Mouse (Mus musculus) monocyte, adult 2 months (primary cell): ENCODE measurements around the gene Hist1h2bf.

Experiments used
- DNase-seq, 2 experiments: peaks; one replicate each; pipeline ENCODE4 v3.0.0; 2022; ENCODE audit warnings: low spot score in 2 of 2, low read depth in 1 of 2

The Hist1h2bf gene

DNA sequence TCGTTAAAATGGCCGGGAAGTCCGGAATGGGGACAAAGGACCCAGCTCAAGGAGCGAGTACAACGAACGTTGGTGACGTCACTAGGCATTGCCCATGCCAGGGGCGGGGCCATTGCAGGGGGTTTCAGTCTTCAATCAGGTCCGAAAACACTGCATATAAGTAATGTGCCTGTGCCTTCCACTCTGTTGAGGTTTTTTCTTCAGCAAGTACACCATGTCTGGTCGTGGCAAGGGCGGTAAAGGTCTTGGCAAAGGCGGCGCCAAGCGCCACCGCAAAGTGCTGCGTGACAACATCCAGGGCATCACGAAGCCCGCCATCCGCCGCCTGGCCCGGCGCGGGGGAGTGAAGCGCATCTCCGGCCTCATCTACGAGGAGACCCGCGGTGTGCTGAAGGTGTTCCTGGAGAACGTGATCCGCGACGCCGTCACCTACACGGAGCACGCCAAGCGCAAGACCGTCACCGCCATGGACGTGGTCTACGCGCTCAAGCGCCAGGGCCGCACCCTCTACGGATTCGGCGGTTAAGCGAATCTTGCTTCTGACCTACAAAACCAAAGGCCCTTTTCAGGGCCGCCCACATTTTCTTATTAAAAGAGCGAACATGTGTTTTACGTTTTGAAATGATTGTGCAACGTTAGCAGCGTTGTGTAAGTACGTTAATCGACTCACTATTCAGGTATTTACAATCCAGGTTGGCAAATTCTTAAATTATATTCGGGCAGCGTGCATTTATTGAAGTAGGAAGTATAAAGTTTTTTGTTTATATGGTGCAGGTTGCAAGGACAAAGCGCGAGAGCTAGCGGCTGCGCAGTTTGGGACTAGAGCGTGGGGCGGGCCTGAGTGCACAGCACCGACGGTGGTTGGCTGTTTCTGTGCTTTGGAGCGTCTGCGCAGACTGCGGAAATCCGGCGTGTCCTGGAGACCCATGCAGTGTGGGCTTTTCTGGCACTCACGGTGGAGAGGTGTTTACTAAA is 42.8 kb downstream of the Hist1h2bf start, which contains the start of gene Hist1h4h:
TSS of gene Hist1h4h (plus strand) at position 150 of the 975 bp plus-strand sequence.
- DNase-seq = peak; percentile 92 to 94

DNA sequence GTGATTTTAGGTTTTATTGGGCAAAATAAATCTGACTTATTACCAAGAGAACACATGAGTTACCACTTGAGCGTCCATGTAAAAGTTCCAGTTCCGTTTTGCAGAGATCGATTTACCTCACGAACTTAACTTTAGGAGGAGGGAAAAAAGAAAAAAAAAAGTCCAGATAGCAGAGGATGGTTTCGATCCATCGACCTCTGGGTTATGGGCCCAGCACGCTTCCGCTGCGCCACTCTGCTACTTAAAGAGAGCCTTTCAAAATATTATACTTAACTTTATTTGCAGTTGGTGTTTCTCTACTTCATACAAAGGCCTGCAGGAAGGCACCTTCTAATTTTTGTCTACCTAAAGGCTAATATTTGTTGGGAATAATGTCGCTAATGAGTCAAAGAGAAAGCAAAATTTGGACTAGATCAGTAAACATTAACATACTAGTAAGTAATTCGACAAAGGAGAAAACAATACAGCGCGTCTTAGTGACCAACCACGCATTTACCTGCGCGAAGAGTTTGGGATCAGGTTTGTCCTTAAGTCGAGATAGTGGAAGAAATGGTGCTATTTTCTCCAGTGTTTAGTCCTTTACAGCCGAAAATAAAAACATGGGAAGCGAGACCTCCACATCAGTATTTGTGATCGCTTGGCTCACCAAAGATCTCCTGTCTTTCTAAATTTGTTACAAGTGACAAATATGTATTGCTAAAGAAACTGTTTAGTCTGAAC is 43.7 kb downstream of the Hist1h2bf start:
- DNase-seq = peak; percentile 59 to 68

DNA sequence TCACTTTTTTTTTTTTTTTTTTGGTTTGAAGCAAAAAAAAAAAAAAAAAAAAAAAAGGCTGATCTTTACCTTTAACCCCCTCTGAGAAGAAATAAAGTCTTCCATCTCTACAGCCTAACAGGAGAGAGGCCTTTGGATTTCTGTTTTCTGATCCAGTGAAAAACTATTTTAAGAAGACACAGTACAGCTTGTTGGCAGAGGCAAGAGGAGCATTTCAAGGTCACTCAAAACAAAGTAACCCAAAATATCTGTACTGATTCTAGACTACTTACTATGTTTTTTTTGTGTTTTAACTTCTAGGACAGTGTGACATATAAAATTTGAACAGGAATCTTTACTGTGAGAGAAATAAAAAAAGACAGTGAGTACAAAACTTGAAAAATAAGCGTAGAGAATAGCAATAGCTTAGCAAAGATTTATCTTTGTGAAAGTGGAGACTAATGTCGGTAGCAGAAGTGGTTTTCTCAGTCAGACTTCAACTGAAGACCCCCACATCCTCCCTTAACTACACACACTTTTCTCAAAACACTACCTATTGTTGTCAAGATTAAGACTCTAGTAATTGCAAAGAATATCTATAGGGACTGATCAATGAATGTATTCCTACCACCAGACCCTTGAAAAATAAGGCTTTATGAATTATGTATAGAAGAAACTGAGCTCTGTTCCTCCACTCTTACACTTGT is 44.4 kb downstream of the Hist1h2bf start:
- DNase-seq = no peak

DNA sequence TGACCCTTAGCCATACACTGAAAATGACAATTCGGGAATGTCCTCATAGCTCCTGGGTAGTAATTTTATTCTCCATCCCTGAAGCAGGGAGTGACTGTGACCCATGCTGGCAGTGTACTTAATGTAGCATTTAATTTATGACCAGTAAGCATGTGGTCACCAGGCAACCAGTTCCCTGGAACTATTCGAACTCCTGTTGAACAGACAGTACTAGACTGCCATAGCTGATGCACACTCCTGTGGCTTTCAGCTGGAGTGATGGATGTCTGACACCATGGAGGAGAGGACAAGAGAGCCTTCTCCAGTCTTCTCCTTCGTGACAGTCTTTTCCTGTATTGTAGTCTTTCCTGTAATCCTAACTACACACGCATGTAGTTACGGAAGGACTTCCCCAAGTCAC is 45.0 kb downstream of the Hist1h2bf start:
- DNase-seq = no peak

DNA sequence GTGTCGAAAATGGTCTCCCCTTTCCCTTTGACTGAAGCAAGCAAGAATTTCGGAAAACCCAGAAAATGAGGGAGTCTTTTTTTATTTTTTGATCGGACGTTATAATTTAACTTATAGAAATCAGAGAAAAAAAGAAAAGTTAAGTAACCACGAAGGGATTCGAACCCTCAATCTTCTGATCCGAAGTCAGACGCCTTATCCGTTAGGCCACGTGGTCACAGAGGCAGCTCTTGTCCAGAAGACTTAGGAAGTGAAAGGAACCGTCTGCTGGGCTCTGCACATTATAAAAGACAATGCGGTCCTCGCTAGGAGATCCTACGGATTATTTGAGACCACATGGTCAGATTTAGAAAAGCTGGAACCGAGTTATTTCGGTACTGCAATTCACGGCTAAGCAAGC is 47.7 kb downstream of the Hist1h2bf start:
- peak; percentile 76 to 80 for DNase-seq

DNA sequence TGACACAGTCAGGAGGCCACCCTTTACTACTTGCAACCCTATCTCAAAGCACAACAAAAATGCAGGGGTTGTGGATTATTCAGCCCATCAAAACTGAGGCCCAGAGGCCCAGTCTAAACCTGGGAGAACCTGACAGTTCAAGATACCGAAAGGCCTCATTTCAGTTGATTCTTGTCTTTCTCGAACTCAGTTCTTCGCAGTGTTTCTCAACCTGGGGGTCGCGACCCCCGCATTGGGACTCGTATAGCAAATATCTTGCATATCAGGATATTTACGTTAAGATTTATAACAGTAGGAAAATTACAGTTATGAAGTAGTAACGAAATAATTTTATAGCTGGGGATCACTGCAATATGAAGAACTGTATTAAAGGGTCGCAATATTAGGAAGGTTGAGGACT is 48.1 kb downstream of the Hist1h2bf start:
- DNase-seq = no peak

DNA sequence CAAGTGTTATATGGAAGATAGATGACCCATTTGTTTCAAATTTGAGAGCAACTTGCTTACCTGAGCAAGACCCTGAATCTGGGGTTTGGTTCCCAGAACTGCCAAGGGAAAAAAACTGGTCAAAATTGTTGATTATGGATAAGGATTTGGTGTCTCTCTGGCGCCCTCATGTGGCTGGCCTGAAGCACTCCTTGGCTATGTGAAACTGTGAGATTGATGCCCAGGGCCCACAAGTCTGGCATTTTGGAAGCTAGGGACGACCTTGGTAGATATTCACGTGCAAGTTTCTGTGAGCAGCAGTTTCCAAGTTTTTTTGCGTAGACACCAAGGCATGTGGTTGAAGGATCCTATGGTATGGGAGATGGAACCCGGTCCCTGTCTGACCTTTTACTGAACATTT is 49.3 kb downstream of the Hist1h2bf start:
- DNase-seq = peak in 1 of 2 experiments; percentile 64

DNA sequence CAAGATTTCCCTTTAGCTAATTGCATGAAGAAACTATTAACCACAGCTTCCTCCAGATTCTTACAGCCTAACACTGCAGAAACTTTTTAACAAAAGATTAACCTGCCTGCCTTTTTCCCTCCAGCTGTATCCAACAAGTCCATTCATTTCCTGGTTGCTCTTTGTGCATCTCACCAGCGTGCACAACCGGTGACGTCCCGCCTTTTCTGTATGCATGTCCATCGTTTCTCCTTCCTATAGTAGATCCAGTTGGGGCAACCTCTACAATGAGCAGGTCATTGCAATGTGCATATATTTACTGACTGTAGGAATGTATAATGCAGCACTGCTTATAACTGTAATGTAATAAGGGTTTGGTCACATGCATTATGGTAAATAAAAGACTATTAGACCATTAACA is 50.0 kb downstream of the Hist1h2bf start:
- no peak for DNase-seq
